Mouse (Mus musculus) limb, embryonic 12.5 days (tissue): ENCODE measurements around the gene Gm8104. TPM values are rescaled to one million over a fixed set of nuclear protein-coding genes. Genes with fewer than 3 reads are reported as not detected.
"Not testable (repeated sequence)": the region's sequence is repeated elsewhere in the genome, so short reads cannot be mapped to it uniquely, and the experiment has no call there.

Source experiments
- ATAC-seq: fragments of 200-750 bp; cut with Nextera tagmentation; 2 replicates; pipeline ENCODE4 v1.8.0; 2017; ENCODE audit warnings: low read depth, moderate TSS enrichment; ENCODE audit not compliant: insufficient number of reproducible peaks, insufficient read depth, low FRiP score, low TSS enrichment
- H3K27ac ChIP-seq: fragments of 300-500 bp; sonication (generic); 2 replicates; pipeline ENCODE4 v1.5.1; 2016; ENCODE audit warnings: mild to moderate bottlenecking, moderate library complexity
- H3K27me3 ChIP-seq: fragments of 300-500 bp; sonication (generic); 2 replicates; pipeline ENCODE4 v1.6.1; 2016; ENCODE audit warnings: mild to moderate bottlenecking, moderate library complexity
- H3K36me3 ChIP-seq: fragments of 300-500 bp; sonication (generic); 2 replicates; pipeline ENCODE4 v1.6.1; 2016; ENCODE audit warnings: mild to moderate bottlenecking, moderate library complexity
- H3K4me1 ChIP-seq: fragments of 300-500 bp; sonication (generic); replicated peaks from 2 replicates; pipeline ENCODE4 v1.6.1; 2016
- H3K4me2 ChIP-seq: fragments of 300-500 bp; sonication (generic); 2 replicates; pipeline ENCODE4 v1.6.1; 2016; ENCODE audit warnings: mild to moderate bottlenecking, moderate library complexity
- H3K4me3 ChIP-seq: fragments of 300-500 bp; sonication (generic); replicated peaks from 2 replicates; pipeline ENCODE4 v1.5.1; 2016; ENCODE audit warnings: mild to moderate bottlenecking
- H3K9ac ChIP-seq: fragments of 300-500 bp; sonication (generic); replicated peaks from 2 replicates; pipeline ENCODE4 v1.6.1; 2016; ENCODE audit warnings: mild to moderate bottlenecking, moderate library complexity
- H3K9me3 ChIP-seq: fragments of 300-500 bp; sonication (generic); 2 replicates; pipeline ENCODE4 v1.6.1; 2016; ENCODE audit warnings: mild to moderate bottlenecking, moderate library complexity
- WGBS: fragments of 180-500 bp; shearing (Covaris S2); methylation state at CpG from one replicate; pipeline ENCODE4 v1.1.7; 2016; 5-methylcytosine and 5-hydroxymethylcytosine counted together
- polyA plus RNA-seq: library from polyadenylated mRNA; unstranded; fragments of >200 nt; fragmentation: Nextera tagmentation; extraction: Ambion mirVana; gene quantifications from 2 replicates; pipeline ENCODE4 v1.2.1, GENCODE M21; 2016

The Gm8104 gene
- polyA plus RNA-seq, result 0.21 TPM in 1 of 2 replicates, not detected in the other

- H3K9ac ChIP-seq, H3K4me2 ChIP-seq, H3K27me3 ChIP-seq, H3K4me3 ChIP-seq, ATAC-seq, H3K27ac ChIP-seq, H3K9me3 ChIP-seq, H3K36me3 ChIP-seq, H3K4me1 ChIP-seq: not testable (repeated sequence)
- WGBS, result 78% methylated on average over 3 of the region's 3 CpGs
Observed at GRCm38 (mm10) chr14:43100301-43100700, at the start of gene Gm8104. Gene Gm8104 (plus strand): TSS chr14:43100601.

- H3K9me3 ChIP-seq, H3K9ac ChIP-seq, H3K4me2 ChIP-seq, H3K36me3 ChIP-seq, H3K4me3 ChIP-seq, H3K27me3 ChIP-seq, H3K4me1 ChIP-seq, ATAC-seq, H3K27ac ChIP-seq: not testable (repeated sequence)
- WGBS, result 83% methylated on average over 3 of the region's 3 CpGs
Observed at GRCm38 (mm10) chr14:43058063-43058462, 42.3 kb upstream of the Gm8104 start.

- not testable (repeated sequence) for ATAC-seq, H3K36me3 ChIP-seq, H3K27me3 ChIP-seq, H3K4me1 ChIP-seq, H3K9ac ChIP-seq, H3K4me3 ChIP-seq, H3K9me3 ChIP-seq, H3K4me2 ChIP-seq, H3K27ac ChIP-seq
- WGBS, result 74% methylated on average over 4 of the region's 4 CpGs
Observed at GRCm38 (mm10) chr14:43060179-43060578, 40.2 kb upstream of the Gm8104 start.

GRCm38 (mm10) chr14:43076543-43076942 is 23.9 kb upstream of the Gm8104 start, which contains the start of gene Gm8094:
Gene Gm8094 (minus strand): TSS chr14:43076643.
- not testable (repeated sequence) for H3K9ac ChIP-seq, H3K4me2 ChIP-seq, H3K4me3 ChIP-seq, H3K36me3 ChIP-seq, H3K27ac ChIP-seq, H3K4me1 ChIP-seq, H3K27me3 ChIP-seq, ATAC-seq, H3K9me3 ChIP-seq
- 90% methylated on average over 2 of the region's 2 CpGs for WGBS

GRCm38 (mm10) chr14:43084936-43085730 is 15.3 kb upstream of the Gm8104 start:
- not testable (repeated sequence) for H3K4me2 ChIP-seq, ATAC-seq, H3K27me3 ChIP-seq, H3K4me1 ChIP-seq, H3K4me3 ChIP-seq, H3K27ac ChIP-seq, H3K9ac ChIP-seq, H3K36me3 ChIP-seq, H3K9me3 ChIP-seq
- 70% methylated on average over 1 of the region's 1 CpGs for WGBS

- H3K9ac ChIP-seq, H3K27me3 ChIP-seq, H3K27ac ChIP-seq, H3K9me3 ChIP-seq, ATAC-seq, H3K4me1 ChIP-seq, H3K36me3 ChIP-seq, H3K4me3 ChIP-seq, H3K4me2 ChIP-seq: not testable (repeated sequence)
- WGBS, result 21% methylated on average over 1 of the region's 14 CpGs
Observed at GRCm38 (mm10) chr14:43089103-43089919, 11.1 kb upstream of the Gm8104 start.

GRCm38 (mm10) chr14:43119673-43120072 is 19.3 kb downstream of the Gm8104 start:
- not testable (repeated sequence) for H3K36me3 ChIP-seq, H3K27me3 ChIP-seq, H3K27ac ChIP-seq, ATAC-seq, H3K4me3 ChIP-seq, H3K9ac ChIP-seq, H3K4me2 ChIP-seq, H3K9me3 ChIP-seq, H3K4me1 ChIP-seq
- WGBS, result 96% methylated on average over 3 of the region's 3 CpGs

GRCm38 (mm10) chr14:43126286-43126685 is 25.9 kb downstream of the Gm8104 start:
- H3K4me2 ChIP-seq, H3K27me3 ChIP-seq, H3K4me1 ChIP-seq, H3K36me3 ChIP-seq, ATAC-seq, H3K27ac ChIP-seq, H3K4me3 ChIP-seq, H3K9me3 ChIP-seq, H3K9ac ChIP-seq: not testable (repeated sequence)

Other genes with a start within 250 kb of the Gm8104 start
- gene Gm21977, start 247.1 kb upstream of the Gm8104 start, polyA plus RNA-seq, result not detected in 2 replicates
- gene Gm8082, start 107.0 kb upstream of the Gm8104 start, polyA plus RNA-seq, result not detected in 2 replicates
- gene Gm10376, start 85.0 kb upstream of the Gm8104 start, polyA plus RNA-seq, result not detected in 2 replicates
- not detected in 2 replicates for gene Gm8094, start 24.0 kb upstream of the Gm8104 start, polyA plus RNA-seq
- 0.26 TPM in 1 of 2 replicates, not detected in the other for gene Gm7233, start 79.3 kb downstream of the Gm8104 start, polyA plus RNA-seq
- not detected in 2 replicates for gene Gm8122, start 134.7 kb downstream of the Gm8104 start, polyA plus RNA-seq
- gene Gm8126, start 158.0 kb downstream of the Gm8104 start, polyA plus RNA-seq, result not detected in 2 replicates
- gene Gm9732, start 174.4 kb downstream of the Gm8104 start, polyA plus RNA-seq, result not detected in 2 replicates
- not detected in 2 replicates for gene Gm8127, start 193.2 kb downstream of the Gm8104 start, polyA plus RNA-seq
- not detected in 2 replicates for gene 1700001F09Rik, start 247.2 kb downstream of the Gm8104 start, polyA plus RNA-seq